Mouse (Mus musculus): Measurements from ENCODE around the gene Csrp1. TPM values are rescaled to one million over a fixed set of nuclear protein-coding genes. Genes with fewer than 3 reads are reported as not detected.

The Csrp1 gene
- polyA plus RNA-seq (2012; rRNA removed): 380 and 490 TPM in 2 replicates

DNA sequence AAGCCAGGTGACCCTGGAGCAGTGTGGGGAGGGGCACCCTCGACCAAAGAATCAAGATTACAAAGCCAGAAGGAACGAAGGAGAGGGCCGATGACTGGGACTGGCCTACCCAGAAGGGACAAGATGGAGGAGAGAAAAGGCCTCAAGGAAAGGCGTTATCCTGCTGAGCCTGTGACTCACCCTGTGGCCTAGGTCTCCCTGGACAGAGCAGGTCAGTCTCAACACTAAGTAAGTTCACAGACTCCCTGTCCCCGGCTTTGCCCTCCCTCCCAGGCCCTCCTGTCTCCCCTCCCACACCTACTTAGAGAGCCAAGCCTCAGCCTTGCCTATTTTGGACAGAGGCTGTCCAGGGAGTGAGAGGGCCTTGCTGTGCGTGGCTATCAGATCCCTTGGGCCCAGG, at the start of gene Csrp1:
TSS of gene Csrp1 (plus strand) at position 79 of the 400 bp plus-strand sequence.
- WGBS: 69% methylated on average over 6 of the region's 6 CpGs
- DNase-seq (ENCODE audit: low read depth, low spot score): no peak

GRCm38 (mm10) chr1:135670397-135671130, 49.3 kb upstream of the Csrp1 start:
- WGBS: 6% methylated on average over 13 of the region's 13 CpGs
- no peak for DNase-seq (ENCODE audit: low read depth, low spot score)

GRCm38 (mm10) chr1:135671406-135671805, 48.5 kb upstream of the Csrp1 start:
- WGBS: 44% methylated on average over 1 of the region's 1 CpGs
- no peak for DNase-seq (ENCODE audit: low read depth, low spot score)

GRCm38 (mm10) chr1:135671956-135672355, 47.9 kb upstream of the Csrp1 start:
- WGBS: 62% methylated on average over 8 of the region's 8 CpGs
- no peak for DNase-seq (ENCODE audit: low read depth, low spot score)

GRCm38 (mm10) chr1:135672374-135672773, 47.5 kb upstream of the Csrp1 start:
- DNase-seq (ENCODE audit: low read depth, low spot score): no peak
- 71% methylated on average over 4 of the region's 4 CpGs for WGBS

- 70% methylated on average over 14 of the region's 14 CpGs for WGBS
- no peak for DNase-seq (ENCODE audit: low read depth, low spot score)
Measured at GRCm38 (mm10) chr1:135673423-135673822, 46.4 kb upstream of the Csrp1 start.

- DNase-seq (ENCODE audit: low read depth, low spot score): no peak
- WGBS: 50% methylated on average over 11 of the region's 11 CpGs
Measured at GRCm38 (mm10) chr1:135675449-135676129, 44.3 kb upstream of the Csrp1 start.

GRCm38 (mm10) chr1:135676247-135676646, 43.6 kb upstream of the Csrp1 start:
- no peak for DNase-seq (ENCODE audit: low read depth, low spot score)
- 90% methylated on average over 10 of the region's 10 CpGs for WGBS

- WGBS: 63% methylated on average over 8 of the region's 8 CpGs
Measured at GRCm38 (mm10) chr1:135676938-135677682, 42.8 kb upstream of the Csrp1 start.

DNA sequence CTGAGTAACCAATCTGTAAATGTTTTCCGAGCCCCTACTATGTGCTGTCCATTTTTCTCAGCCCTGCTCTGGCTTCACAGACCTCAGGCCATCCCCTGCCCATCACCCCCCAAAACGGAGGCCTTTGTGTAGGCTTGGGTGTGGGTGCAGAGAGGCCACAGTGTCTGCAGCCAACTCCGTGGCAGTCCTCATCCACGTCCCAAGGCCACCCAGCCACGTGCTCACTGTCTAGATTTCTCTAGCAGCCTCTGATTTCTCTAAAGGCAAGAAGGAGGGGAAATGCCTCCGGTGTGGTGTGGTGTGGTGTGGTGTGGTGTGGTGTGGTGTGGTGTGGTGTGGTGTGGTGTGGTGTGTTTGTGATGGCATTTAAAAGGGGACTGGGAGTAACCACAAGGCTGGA, 41.7 kb upstream of the Csrp1 start:
- WGBS: 54% methylated on average over 6 of the region's 6 CpGs
- no peak for DNase-seq (ENCODE audit: low read depth, low spot score)

More at GRCm38 (mm10) chr1:135676938-135677682, 42.8 kb upstream of the Csrp1 start:
- DNase-seq (ENCODE audit: low read depth, low spot score): no peak

DNA sequence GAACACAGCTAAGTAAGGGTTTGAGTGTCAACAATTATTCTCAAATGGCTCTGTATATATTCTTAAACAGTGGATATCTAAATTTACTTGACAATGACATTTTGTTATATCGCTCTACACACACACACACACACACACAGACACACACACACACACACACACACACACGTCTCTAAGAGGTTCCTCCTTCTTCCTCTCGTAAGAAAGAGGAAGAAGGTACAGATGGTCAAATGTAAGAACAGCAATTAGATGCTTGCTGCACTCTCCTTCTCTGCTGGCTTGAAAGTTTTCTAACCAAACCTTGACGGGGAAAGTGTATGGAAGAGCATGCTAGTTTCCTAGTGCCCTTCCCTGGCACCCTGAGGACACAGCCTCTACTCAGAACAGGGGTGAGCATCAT, 39.1 kb upstream of the Csrp1 start:
- WGBS: 58% methylated on average over 4 of the region's 4 CpGs
- DNase-seq (ENCODE audit: low read depth, low spot score): no peak

GRCm38 (mm10) chr1:135681122-135681521, 38.7 kb upstream of the Csrp1 start:
- 73% methylated on average over 8 of the region's 8 CpGs for WGBS
- DNase-seq (ENCODE audit: low read depth, low spot score): no peak

DNA sequence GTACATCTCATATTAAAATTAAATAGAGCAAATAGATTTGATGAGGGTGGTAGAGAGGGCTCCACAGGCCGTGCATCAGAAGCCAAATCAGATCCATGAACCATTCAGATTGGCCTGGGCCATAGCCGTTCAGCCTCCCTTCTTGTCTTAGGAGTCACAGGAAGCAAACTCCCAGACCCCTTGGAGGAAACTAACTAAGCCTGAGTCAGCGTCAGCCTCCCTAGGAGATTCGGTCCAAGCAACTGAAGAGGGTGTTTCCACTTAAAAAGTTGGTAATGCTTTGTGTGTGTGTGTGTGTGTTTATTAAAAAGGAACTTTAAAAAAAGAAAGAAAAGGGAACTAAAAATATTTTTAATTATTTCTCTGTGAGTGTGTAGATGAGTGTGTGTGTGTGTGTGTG, 35.0 kb upstream of the Csrp1 start:
- 65% methylated on average over 4 of the region's 4 CpGs for WGBS
- no peak for DNase-seq (ENCODE audit: low read depth, low spot score)

DNA sequence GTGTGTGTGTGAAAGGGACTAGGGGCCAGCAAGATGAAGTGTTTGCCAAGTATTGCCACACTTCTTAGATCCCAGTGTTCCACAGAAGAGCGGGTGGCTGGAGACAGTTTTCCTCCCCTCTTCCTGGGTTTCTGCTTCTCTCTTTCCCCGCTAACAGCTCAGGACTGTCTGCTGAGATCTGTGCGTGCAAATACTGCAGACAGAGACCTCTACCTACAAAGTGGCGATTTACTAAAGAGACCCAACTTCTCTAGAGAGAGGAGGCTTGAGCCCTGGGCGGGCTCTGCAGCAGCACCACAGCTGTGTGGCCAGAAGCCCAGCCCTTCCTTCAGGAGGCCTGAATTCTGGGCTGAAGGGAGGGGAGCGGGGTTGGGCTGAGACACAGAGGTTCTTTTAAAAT, 34.5 kb upstream of the Csrp1 start:
- no peak for DNase-seq (ENCODE audit: low read depth, low spot score)
- WGBS: 62% methylated on average over 6 of the region's 6 CpGs

DNA sequence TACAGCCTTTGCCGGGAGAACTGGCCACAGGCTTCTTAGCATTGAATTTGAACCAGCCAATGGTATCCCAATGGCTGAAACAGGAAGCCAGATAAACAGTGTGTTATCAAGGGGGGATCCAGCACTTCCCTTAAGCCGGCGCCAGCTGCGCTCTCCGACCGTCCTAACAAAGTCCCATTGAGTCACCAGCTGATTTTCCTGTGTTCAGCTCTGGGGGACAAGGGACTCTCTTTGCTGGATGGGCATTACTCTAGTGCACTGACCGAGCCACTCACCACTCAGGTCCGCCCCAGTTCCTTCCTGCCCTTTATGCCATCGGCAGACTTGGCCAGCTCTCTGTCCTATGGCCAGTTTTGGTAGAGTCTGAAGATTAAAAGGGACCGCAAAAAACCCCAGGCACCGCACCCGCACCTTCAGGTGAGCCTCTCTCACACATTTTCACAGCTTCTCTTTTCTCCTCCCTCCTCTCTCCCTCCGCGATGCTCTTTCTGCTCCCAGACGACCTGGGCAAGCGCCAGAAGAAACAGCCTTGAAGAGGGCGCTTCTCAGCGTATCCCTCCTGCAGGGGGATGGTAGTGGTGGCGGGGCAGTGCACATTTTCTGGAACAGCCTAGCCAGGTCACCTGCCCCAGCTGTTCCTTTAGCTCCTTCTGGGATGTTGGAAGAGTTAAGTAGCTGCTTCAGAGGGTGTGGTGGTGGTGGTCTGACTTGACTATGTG, 32.9 kb upstream of the Csrp1 start:
- DNase-seq (ENCODE audit: low read depth, low spot score): no peak
- 2% methylated on average over 19 of the region's 19 CpGs for WGBS

GRCm38 (mm10) chr1:135687771-135688492, 31.9 kb upstream of the Csrp1 start:
- under 1% methylated on average over 81 of the region's 81 CpGs for WGBS
- DNase-seq (ENCODE audit: low read depth, low spot score): no peak

DNA sequence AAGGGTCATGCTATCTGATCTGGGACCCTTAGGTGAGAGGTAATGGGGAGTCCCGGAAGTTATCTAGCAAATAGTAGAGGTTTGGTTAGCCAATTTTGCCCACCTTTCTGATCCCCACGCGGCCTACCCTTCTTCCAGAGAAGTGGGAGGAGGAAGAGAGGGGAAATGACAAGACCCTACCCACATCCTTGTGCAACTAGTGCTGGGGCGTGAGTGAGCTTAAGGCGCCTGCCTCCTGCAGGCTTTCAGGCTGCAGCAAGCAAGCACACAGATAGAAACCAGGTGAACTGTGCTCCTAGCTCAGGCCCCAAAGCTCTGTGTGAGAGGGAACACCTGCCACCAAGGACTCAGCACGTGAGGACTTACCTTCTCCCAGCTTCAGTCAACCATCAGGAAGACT, 31.2 kb upstream of the Csrp1 start:
- no peak for DNase-seq (ENCODE audit: low read depth, low spot score)
- 50% methylated on average over 6 of the region's 6 CpGs for WGBS

DNA sequence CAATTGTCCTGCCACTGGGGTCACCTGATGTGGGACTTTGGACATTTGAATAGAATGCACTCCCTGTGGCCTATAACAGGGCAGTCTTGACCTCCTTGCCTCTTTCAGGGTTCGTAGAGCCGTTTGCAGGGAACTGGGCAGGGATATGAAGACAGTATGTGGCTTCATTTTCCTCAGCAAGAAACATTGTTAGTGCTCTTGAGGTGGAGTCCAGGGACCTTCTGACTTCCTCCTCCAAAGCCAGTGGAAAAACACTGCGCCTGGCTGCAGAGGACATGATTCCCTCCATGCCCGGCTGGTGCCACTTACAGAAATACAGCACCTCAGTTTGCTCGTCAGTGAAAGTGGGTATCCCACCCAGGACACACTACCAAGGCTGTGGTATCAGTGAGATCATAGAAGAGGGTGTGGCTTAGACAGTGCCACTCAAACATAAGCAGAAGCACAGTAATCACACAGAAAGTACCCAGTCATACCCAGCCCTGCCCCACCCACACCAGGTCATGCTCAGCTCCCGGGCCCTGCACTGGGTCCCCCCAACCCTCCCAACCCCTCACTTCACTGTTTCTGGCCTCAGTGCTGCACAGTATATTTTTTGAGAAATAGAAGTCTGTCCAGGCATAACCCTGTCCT, 29.0 kb upstream of the Csrp1 start:
- WGBS: 51% methylated on average over 6 of the region's 6 CpGs
- no peak for DNase-seq (ENCODE audit: low read depth, low spot score)

GRCm38 (mm10) chr1:135691417-135691815, 28.4 kb upstream of the Csrp1 start:
- 8% methylated on average over 10 of the region's 10 CpGs for WGBS
- DNase-seq (ENCODE audit: low read depth, low spot score): no peak

Data from large intestine, adult 2 months (tissue).